ENCODE assay signal across 11 mouse cellular contexts in the genomic region with DNA sequence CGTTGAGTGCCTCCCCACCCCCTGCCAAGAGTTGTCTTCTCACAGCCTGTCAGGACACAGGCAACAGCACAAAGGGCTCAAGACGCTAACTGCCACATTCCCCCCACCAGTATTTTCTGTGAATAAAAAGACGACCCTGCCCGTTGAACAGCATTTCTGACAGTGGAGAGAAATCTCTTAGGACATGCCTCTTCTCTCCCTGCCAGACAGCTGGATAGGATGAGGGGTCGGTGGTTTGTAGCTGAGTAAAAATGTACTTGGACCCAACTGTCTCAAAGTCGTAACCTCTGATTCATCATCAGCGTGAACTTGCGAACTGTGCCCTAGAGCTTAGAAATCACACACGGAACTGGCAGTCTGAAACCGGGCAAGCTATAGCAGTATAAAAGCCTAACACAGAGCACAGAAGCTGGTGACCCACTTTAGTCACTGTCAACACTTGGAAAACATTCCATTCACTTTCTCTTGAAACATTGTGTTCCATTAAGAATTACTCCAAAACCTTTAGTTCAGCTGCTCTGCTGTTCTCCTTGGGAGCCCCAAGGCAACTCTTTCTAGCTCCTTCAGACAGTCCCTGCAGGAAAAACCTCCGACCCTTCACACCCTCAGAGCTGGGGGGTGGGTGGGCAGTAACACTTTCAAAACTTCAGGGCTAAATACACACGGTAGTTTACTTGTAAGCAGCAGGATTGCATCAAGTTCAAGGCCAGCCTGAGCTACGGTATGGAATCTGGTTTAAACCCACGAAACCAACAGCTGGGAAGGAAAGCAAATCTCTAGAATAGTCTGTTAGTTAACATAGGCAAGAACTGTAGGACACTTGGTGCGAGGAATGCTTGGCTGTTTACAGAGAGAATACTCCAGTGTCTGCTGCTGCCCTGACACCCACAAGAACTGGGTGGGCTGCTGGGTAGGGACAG. TPM values are rescaled to one million over a fixed set of nuclear protein-coding genes. Genes with fewer than 3 reads are reported as not detected.
DNase-seq lines count a peak whose midpoint lies in the region; ATAC-seq lines count a peak whose summit lies in the region.
"Had no signal": no experiment of that assay in that cellular context is flagged by ENCODE, and none has a peak within 500 bp of the region (broad histone marks: within the 10 kb centered on the region; RNA-seq: fewer than 3 reads in every experiment).

No protein-coding gene starts in this region.

- no peaks in the 10 kb centered on the region for H3K9me3 ChIP-seq in neural tube, embryonic 15.5 days (replicated peaks)
- H3K9me3 ChIP-seq in liver, embryonic 15.5 days (replicated peaks): no peaks in the 10 kb centered on the region
- no peaks in the 10 kb centered on the region; the same call in 1 of the 2 replicates for H3K9me3 ChIP-seq in stomach, embryonic 16.5 days (replicated peaks; ENCODE audit: control insufficient read depth, low read length)

- WGBS in neural tube, embryonic 15.5 days: 46% methylated on average over 15 of the region's 15 CpGs
- WGBS in liver, embryonic 15.5 days (ENCODE audit: insufficient replicate concordance): 47% methylated on average over 15 of the region's 15 CpGs
- WGBS in stomach, embryonic 16.5 days: 32% methylated on average over 15 of the region's 15 CpGs

- 0 out of 2 replicates have a peak overlapping the region, but pooled peaks have one; percentile 5 for H3K27ac ChIP-seq in neural tube, embryonic 15.5 days (replicated peaks)
- H3K27ac ChIP-seq in liver, embryonic 15.5 days (replicated peaks): peak overlapping the region; percentile 88
- peak overlapping the region; percentile 90 for H3K27ac ChIP-seq in stomach, embryonic 16.5 days (ENCODE audit: low read length)
- H3K27ac ChIP-seq: macrophage had no signal

- H3K27me3 ChIP-seq in neural tube, embryonic 15.5 days (replicated peaks): no peaks in the 10 kb centered on the region
- peaks cover 11% of the 10 kb centered on the region for H3K27me3 ChIP-seq in liver, embryonic 15.5 days
- H3K27me3 ChIP-seq in stomach, embryonic 16.5 days (ENCODE audit: control insufficient read depth, insufficient read depth, low read length): no peaks in the 10 kb centered on the region

- no peak overlapping the region for H3K9ac ChIP-seq in neural tube, embryonic 15.5 days (replicated peaks)
- H3K9ac ChIP-seq in liver, embryonic 15.5 days: no peak overlapping the region; the same call in 1 of the 2 replicates
- H3K9ac ChIP-seq in stomach, embryonic 16.5 days (ENCODE audit: low read length): peak overlapping the region; percentile 8

- no peak overlapping the region for H3K4me2 ChIP-seq in neural tube, embryonic 15.5 days
- peak overlapping the region; percentile 13 for H3K4me2 ChIP-seq in liver, embryonic 15.5 days
- peak overlapping the region; percentile 79 for H3K4me2 ChIP-seq in stomach, embryonic 16.5 days (ENCODE audit: low read depth, low read length)

- H3K4me3 ChIP-seq in neural tube, embryonic 15.5 days (replicated peaks): no peak overlapping the region
- H3K4me3 ChIP-seq in liver, embryonic 15.5 days (replicated peaks): peak overlapping the region; percentile 23; the same call in 1 of the 2 replicates
- peak overlapping the region; percentile 25 for H3K4me3 ChIP-seq in stomach, embryonic 16.5 days (replicated peaks; ENCODE audit: low read length)

- H3K36me3 ChIP-seq in neural tube, embryonic 15.5 days: no peaks in the 10 kb centered on the region
- no peaks in the 10 kb centered on the region for H3K36me3 ChIP-seq in liver, embryonic 15.5 days (replicated peaks)
- H3K36me3 ChIP-seq in stomach, embryonic 16.5 days (ENCODE audit: control insufficient read depth, insufficient read depth, low read length): no peaks in the 10 kb centered on the region

- H3K4me1 ChIP-seq in neural tube, embryonic 15.5 days: peaks cover 19% of the 10 kb centered on the region
- peaks cover 19% of the 10 kb centered on the region for H3K4me1 ChIP-seq in liver, embryonic 15.5 days (replicated peaks)
- H3K4me1 ChIP-seq in stomach, embryonic 16.5 days (ENCODE audit: control insufficient read depth, insufficient read depth, low read length): peaks cover 17% of the 10 kb centered on the region

- no peak for ATAC-seq in neural tube, embryonic 15.5 days (ENCODE audit: low FRiP score)
- no peak for ATAC-seq in liver, embryonic 15.5 days (ENCODE audit: insufficient read depth)
- ATAC-seq in stomach, embryonic 16.5 days (ENCODE audit: insufficient read depth, low FRiP score): no peak
- no peak for ATAC-seq in erythroid progenitor cell, adult 5-6 weeks (replicated peaks; ENCODE audit: low FRiP score, poor library complexity, severe bottlenecking)

- peak; percentile 33 for DNase-seq in adrenal gland, adult 2 months
- no peak for DNase-seq in adrenal gland, postnatal 10 days
- no peak for DNase-seq in neural tube, embryonic 10.5 days (ENCODE audit: extremely low spot score, low spot score)
- no peak for DNase-seq in urinary bladder, adult 18-20 months (ENCODE audit: low spot score in 2 of 2)
- DNase-seq: cerebellum, postnatal 10 days had no signal

RNA-seq across cellular contexts. Expression of a gene that starts 1.5 kb away (rescaled TPM):
- 10 to 100 TPM; 37.9 to 39.6 TPM for total RNA-seq in adrenal gland, adult 2 months (2021)
- 51.0 and 66.2 TPM in 2 replicates for polyA plus RNA-seq in adrenal gland, adult 2 months (2012; rRNA removed)
- total RNA-seq in adrenal gland, postnatal 10 days (2021): 10 to 100 TPM; 32.2 to 35.4 TPM
- 2.1 and 3.3 TPM in 2 replicates for polyA plus RNA-seq in neural tube, embryonic 15.5 days (2015; fragmentation: Nextera tagmentation; extraction: Ambion mirVana)
- polyA plus RNA-seq in liver, embryonic 15.5 days (2015; fragmentation: Nextera tagmentation; extraction: Ambion mirVana): 17.7 and 19.1 TPM in 2 replicates
- 12.6 and 16.4 TPM in 2 replicates for polyA plus RNA-seq in stomach, embryonic 16.5 days (2015; fragmentation: Nextera tagmentation; extraction: Ambion mirVana)
- not detected in 2 replicates for total RNA-seq in erythroid progenitor cell, adult 5-6 weeks (2015; ENCODE audit: low replicate concordance)
- total RNA-seq in erythroid progenitor cell, adult 5-6 weeks (2017; ENCODE audit: low replicate concordance): not detected in 2 replicates
- polyA plus RNA-seq: macrophage had no signal

RNA-seq across cellular contexts. Expression of a gene that starts 15.3 kb away (rescaled TPM):
- total RNA-seq in adrenal gland, adult 2 months (2021): under 1 TPM in 1 of 2 experiments, not detected in 1; 0.21 TPM
- not detected in 2 replicates for polyA plus RNA-seq in adrenal gland, adult 2 months (2012; rRNA removed)
- under 1 TPM in 1 of 2 experiments, not detected in 1; 0.69 TPM for total RNA-seq in adrenal gland, postnatal 10 days (2021)
- polyA plus RNA-seq in neural tube, embryonic 15.5 days (2015; fragmentation: Nextera tagmentation; extraction: Ambion mirVana): not detected in 2 replicates
- polyA plus RNA-seq in liver, embryonic 15.5 days (2015; fragmentation: Nextera tagmentation; extraction: Ambion mirVana): 0.10 TPM in 1 of 2 replicates, not detected in the other
- not detected in 2 replicates for polyA plus RNA-seq in stomach, embryonic 16.5 days (2015; fragmentation: Nextera tagmentation; extraction: Ambion mirVana)
- not detected in 2 replicates for total RNA-seq in erythroid progenitor cell, adult 5-6 weeks (2015; ENCODE audit: low replicate concordance)
- not detected in 2 replicates for total RNA-seq in erythroid progenitor cell, adult 5-6 weeks (2017; ENCODE audit: low replicate concordance)
- total RNA-seq: heart, postnatal 14 days had no signal
- polyA plus RNA-seq: macrophage had no signal

RNA-seq across cellular contexts. Expression of a gene that starts 24.4 kb away (rescaled TPM):
- total RNA-seq in adrenal gland, adult 2 months (2021): 100 to 1,000 TPM; 454 to 511 TPM
- polyA plus RNA-seq in adrenal gland, adult 2 months (2012; rRNA removed): 169 and 274 TPM in 2 replicates
- total RNA-seq in adrenal gland, postnatal 10 days (2021): 100 to 1,000 TPM; 629 to 669 TPM
- polyA plus RNA-seq in neural tube, embryonic 15.5 days (2015; fragmentation: Nextera tagmentation; extraction: Ambion mirVana): 409 and 417 TPM in 2 replicates
- polyA plus RNA-seq in liver, embryonic 15.5 days (2015; fragmentation: Nextera tagmentation; extraction: Ambion mirVana): 272 and 310 TPM in 2 replicates
- polyA plus RNA-seq in stomach, embryonic 16.5 days (2015; fragmentation: Nextera tagmentation; extraction: Ambion mirVana): 352 and 428 TPM in 2 replicates
- 91.4 and 203 TPM in 2 replicates for total RNA-seq in erythroid progenitor cell, adult 5-6 weeks (2015; ENCODE audit: low replicate concordance)
- total RNA-seq in erythroid progenitor cell, adult 5-6 weeks (2017; ENCODE audit: low replicate concordance): 31.5 and 64.6 TPM in 2 replicates

RNA-seq across cellular contexts. Expression of a gene that starts 28.5 kb away (rescaled TPM):
- total RNA-seq in adrenal gland, adult 2 months (2021): 1 to 10 TPM in 1 of 2 experiments, not detected in 1; 1.5 TPM
- polyA plus RNA-seq in adrenal gland, adult 2 months (2012; rRNA removed): 0.73 TPM in 1 of 2 replicates, not detected in the other
- 10 to 100 TPM; 28.6 to 68.7 TPM for total RNA-seq in adrenal gland, postnatal 10 days (2021)
- not detected in 2 replicates for polyA plus RNA-seq in neural tube, embryonic 15.5 days (2015; fragmentation: Nextera tagmentation; extraction: Ambion mirVana)
- 52.7 and 71.7 TPM in 2 replicates for polyA plus RNA-seq in liver, embryonic 15.5 days (2015; fragmentation: Nextera tagmentation; extraction: Ambion mirVana)
- polyA plus RNA-seq in stomach, embryonic 16.5 days (2015; fragmentation: Nextera tagmentation; extraction: Ambion mirVana): 1.8 and 2.6 TPM in 2 replicates
- not detected in 2 replicates for total RNA-seq in erythroid progenitor cell, adult 5-6 weeks (2015; ENCODE audit: low replicate concordance)
- total RNA-seq in erythroid progenitor cell, adult 5-6 weeks (2017; ENCODE audit: low replicate concordance): not detected in 2 replicates
- polyA plus RNA-seq: macrophage had no signal

RNA-seq across cellular contexts. Expression of a gene that starts 39.8 kb away (rescaled TPM):
- 100 to 1,000 TPM; 187 to 197 TPM for total RNA-seq in adrenal gland, adult 2 months (2021)
- 190 and 213 TPM in 2 replicates for polyA plus RNA-seq in adrenal gland, adult 2 months (2012; rRNA removed)
- 100 to 1,000 TPM; 159 to 168 TPM for total RNA-seq in adrenal gland, postnatal 10 days (2021)
- polyA plus RNA-seq in neural tube, embryonic 15.5 days (2015; fragmentation: Nextera tagmentation; extraction: Ambion mirVana): 392 and 440 TPM in 2 replicates
- polyA plus RNA-seq in liver, embryonic 15.5 days (2015; fragmentation: Nextera tagmentation; extraction: Ambion mirVana): 176 TPM in 2 replicates
- polyA plus RNA-seq in stomach, embryonic 16.5 days (2015; fragmentation: Nextera tagmentation; extraction: Ambion mirVana): 278 and 284 TPM in 2 replicates
- 137 and 202 TPM in 2 replicates for total RNA-seq in erythroid progenitor cell, adult 5-6 weeks (2015; ENCODE audit: low replicate concordance)
- 52.8 and 71.0 TPM in 2 replicates for total RNA-seq in erythroid progenitor cell, adult 5-6 weeks (2017; ENCODE audit: low replicate concordance)

Comparison
In these comparisons a context has a peak if more than half of its experiments do, and no peak if none do; other contexts are left out.
1. H3K27ac ChIP-seq: peak in every context shown above with its lines; median percentile 90 in stomach, embryonic 16.5 days; 88 in liver, embryonic 15.5 days; 5 in neural tube, embryonic 15.5 days.